Mouse (Mus musculus) kidney, adult 2 months (tissue): ENCODE data around the gene Mocs3.

Experiments used
- CTCF ChIP-seq: fragments of 200-500 bp; conservative IDR thresholded peaks from 2 replicates; pipeline ENCODE4 v1.5.1; 2011; ENCODE audit warnings: low read depth, mild to moderate bottlenecking, control low read depth, low read length, moderate library complexity, mixed read lengths; ENCODE audit not compliant: insufficient read depth, insufficient read length
- POLR2A ChIP-seq: fragments of 200-500 bp; IDR thresholded peaks from one replicate; pipeline ENCODE4 v1.6.1; 2011; ENCODE audit warnings: low read depth, low read length, control low read depth

DNA sequence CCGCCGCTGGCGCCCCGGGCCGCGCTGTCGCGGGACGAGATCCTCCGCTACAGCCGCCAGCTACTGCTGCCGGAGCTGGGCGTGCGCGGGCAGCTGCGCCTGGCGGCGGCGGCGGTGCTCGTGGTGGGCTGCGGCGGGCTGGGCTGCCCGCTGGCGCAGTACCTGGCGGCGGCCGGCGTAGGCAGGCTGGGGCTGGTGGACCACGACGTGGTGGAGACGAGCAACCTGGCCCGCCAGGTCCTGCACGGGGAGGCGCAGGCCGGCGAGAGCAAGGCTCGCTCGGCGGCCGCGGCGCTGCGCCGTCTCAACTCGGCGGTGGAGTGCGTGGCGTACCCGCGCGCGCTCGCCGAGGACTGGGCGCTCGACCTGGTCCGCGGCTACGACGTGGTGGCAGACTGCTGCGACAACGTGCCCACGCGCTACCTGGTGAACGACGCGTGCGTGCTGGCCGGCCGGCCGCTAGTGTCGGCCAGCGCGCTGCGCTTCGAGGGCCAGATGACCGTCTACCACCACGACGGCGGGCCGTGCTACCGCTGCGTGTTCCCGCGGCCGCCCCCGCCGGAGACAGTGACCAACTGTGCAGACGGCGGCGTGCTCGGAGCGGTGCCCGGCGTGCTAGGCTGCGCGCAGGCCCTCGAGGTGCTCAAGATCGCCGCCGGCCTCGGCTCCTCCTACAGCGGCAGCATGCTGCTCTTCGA is 500 bp downstream of the Mocs3 start:
- TF ChIP-seq CTCF (no peak), POLR2A (no peak)
